Mouse (Mus musculus): ENCODE results near the gene Tcl1. TPM values are rescaled to one million over a fixed set of nuclear protein-coding genes. Genes with fewer than 3 reads are reported as not detected.

Gene Tcl1
- not detected for total RNA-seq (2023)

DNA sequence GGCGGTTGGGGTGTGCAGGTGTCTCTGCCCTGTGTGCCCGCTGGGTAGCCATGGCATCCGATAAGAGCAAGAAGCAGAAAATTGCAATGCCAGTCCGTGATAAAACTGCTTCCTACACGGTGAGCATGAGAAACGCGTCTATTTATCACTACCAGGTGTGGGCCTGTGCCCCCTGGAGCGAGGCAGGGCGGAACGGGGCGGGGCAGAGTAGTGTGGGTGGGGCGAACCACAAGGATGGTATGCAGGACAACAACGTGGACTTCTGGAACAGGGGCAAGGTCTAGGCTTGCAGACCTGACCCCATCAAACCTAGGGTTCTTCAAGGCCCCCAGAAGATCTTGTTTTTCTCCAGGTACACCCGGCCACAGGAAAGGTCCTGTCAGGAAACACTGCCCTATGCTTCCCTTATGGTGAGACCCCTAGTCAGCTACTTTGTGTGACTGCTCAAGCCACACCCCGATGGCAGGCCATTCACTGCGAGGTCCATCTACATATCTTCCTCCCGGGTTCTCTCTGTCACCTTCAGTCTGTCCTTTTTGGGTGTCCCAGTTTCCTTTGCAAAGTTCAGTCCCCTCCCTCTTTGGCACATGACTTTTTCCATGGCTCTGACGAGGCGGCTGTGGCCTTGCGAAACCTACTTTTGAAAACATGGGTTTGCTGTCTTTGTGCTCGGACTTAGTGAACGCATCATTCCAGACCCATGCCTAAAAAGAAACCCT, at the start of gene Tcl1:
Tcl1 (minus strand) TSS at position 193 of the 719 bp plus-strand sequence.

DNA sequence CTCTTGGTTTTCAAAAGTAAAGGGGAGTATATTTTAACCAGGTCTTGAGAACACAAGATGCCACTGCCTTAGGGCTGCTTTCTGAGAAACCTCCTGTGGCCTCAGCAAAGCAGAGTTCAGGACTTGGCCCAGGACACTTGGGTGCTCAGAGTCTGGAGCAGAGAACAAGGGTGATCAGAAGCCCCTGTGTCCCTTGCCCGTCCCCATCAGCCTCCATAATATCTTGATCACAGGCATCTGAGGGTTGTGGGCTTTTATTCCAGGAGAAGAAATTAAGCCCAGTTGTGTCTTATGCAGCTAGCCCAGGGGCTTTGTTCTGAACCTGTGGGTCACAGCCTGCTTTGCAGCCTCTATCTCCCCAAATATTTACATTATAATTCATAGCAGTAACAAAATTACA, 20.9 kb downstream of the Tcl1 start, which contains the start of gene Tcl1b4:
Tcl1b4 (plus strand) TSS at position 301 of the 400 bp plus-strand sequence.

DNA sequence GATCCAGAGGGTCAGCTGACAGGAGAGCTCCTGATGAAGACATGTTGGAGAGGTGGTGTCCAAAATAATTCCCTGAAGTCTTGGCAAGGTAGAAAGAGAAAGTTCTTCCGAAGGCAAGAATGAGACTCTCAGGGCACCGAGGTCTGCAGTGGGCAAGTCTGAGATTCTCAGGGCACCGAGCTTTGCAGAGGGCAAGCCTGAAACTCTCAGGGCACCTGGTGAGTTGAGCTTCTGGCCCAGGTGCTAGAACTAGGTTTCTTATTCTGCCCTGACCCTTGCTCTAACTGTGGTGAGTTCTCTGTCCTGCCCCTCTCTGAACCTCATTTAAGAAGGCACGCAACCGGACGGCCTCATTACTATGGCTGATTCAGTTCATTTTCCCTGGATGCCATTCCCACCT, 31.9 kb downstream of the Tcl1 start, which contains the start of gene Tcl1b3:
Tcl1b3 (plus strand) TSS at position 301 of the 400 bp plus-strand sequence.

DNA sequence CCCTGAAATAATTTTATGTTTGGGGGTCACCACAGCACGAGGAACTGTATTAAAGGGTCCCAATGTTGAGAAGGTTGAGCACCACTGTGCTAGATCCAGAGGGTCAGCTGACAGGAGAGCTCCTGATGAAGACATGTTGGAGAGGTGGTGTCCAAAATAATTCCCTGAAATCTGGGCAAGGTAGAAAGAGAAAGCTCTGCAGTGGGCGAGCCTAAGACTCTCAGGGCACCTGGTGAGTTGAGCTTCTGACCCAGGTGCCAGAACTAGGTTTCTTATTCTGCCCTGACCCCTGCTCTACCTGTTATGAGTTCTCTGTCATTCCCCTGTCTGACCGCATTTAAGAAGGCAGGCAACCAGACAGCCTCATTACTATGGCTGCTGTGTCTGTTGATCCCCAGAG, 46.5 kb downstream of the Tcl1 start, which contains the start of gene Tcl1b5:
Tcl1b5 (plus strand) TSS at position 301 of the 400 bp plus-strand sequence.

Other genes starting within 250 kb of the Tcl1 start
- gene Syne3, start 213.0 kb downstream of the Tcl1 start, total RNA-seq (2023): 10 to 100 TPM; 32.6 to 39.6 TPM
- 10 to 100 TPM; 26.9 to 28.4 TPM for gene Glrx5, start 190.1 kb downstream of the Tcl1 start, total RNA-seq (2023)
- not detected for gene Tcl1b2, start 76.8 kb downstream of the Tcl1 start, total RNA-seq (2023)
- gene Tcl1b1, start 63.1 kb downstream of the Tcl1 start, total RNA-seq (2023): not detected
- not detected for gene Tcl1b5, start 46.4 kb downstream of the Tcl1 start, total RNA-seq (2023)
- not detected for gene Tcl1b3, start 31.8 kb downstream of the Tcl1 start, total RNA-seq (2023)
- gene Tcl1b4, start 20.8 kb downstream of the Tcl1 start, total RNA-seq (2023): not detected
- not detected for gene Tunar, start 111.1 kb upstream of the Tcl1 start, total RNA-seq (2023)
- not detected for gene D430019H16Rik, start 231.1 kb upstream of the Tcl1 start, total RNA-seq (2023)